Mouse (Mus musculus): ENCODE data around the gene Zfp664. TPM values are rescaled to one million over a fixed set of nuclear protein-coding genes. Genes with fewer than 3 reads are reported as not detected.

Zfp664 gene
- polyA plus RNA-seq, 1 experiment = 25.9 TPM

- H3K36me3 ChIP-seq (ENCODE audit: control insufficient read depth, insufficient read depth) = no peaks in the 10 kb centered on the region
- H3ac ChIP-seq (ENCODE audit: control insufficient read depth, insufficient read length, low read depth) = no peak overlapping the region
- H3K79me2 ChIP-seq (ENCODE audit: control insufficient read depth, insufficient read depth) = no peaks in the 10 kb centered on the region
- TF ChIP-seq CEBPB (IDR thresholded peaks at IDR 0.05; ENCODE audit: low read depth) (no peak), MYOD1 (IDR thresholded peaks at IDR 0.05; ENCODE audit: control insufficient read depth, insufficient read length, low read depth) (no peak), CTCF (IDR thresholded peaks at IDR 0.05; ENCODE audit: control insufficient read depth, insufficient read depth, insufficient read length) (no peak), FOSL1 (IDR thresholded peaks at IDR 0.05; ENCODE audit: insufficient read depth, low read length, poor library complexity, severe bottlenecking) (no peak), MAX (IDR thresholded peaks at IDR 0.05) (no peak), MYOG (IDR thresholded peaks at IDR 0.05; ENCODE audit: control insufficient read depth, extremely low read depth, insufficient read length) (no peak), USF1 (IDR thresholded peaks at IDR 0.05; ENCODE audit: low read depth) (no peak)
- H3K4me3 ChIP-seq (ENCODE audit: insufficient read depth, poor library complexity, severe bottlenecking) = no peak overlapping the region
- no peaks in the 10 kb centered on the region for H3K79me3 ChIP-seq (ENCODE audit: low read depth)
- no peaks in the 10 kb centered on the region for H3K27me3 ChIP-seq (ENCODE audit: control insufficient read depth, insufficient read depth, insufficient read length)
Observed at GRCm38 (mm10) chr5:124901675-124902074, 39.2 kb downstream of the Zfp664 start.

GRCm38 (mm10) chr5:124902195-124902594 lies 39.7 kb downstream of the Zfp664 start:
- H3K79me3 ChIP-seq (ENCODE audit: low read depth) = no peaks in the 10 kb centered on the region
- H3K36me3 ChIP-seq (ENCODE audit: control insufficient read depth, insufficient read depth) = no peaks in the 10 kb centered on the region
- no peaks in the 10 kb centered on the region for H3K79me2 ChIP-seq (ENCODE audit: control insufficient read depth, insufficient read depth)
- no peak overlapping the region for H3ac ChIP-seq (ENCODE audit: control insufficient read depth, insufficient read length, low read depth)
- H3K27me3 ChIP-seq (ENCODE audit: control insufficient read depth, insufficient read depth, insufficient read length) = no peaks in the 10 kb centered on the region
- no peak overlapping the region for H3K4me3 ChIP-seq (ENCODE audit: insufficient read depth, poor library complexity, severe bottlenecking)
- TF ChIP-seq FOSL1 (IDR thresholded peaks at IDR 0.05; ENCODE audit: insufficient read depth, low read length, poor library complexity, severe bottlenecking) (no peak), MAX (IDR thresholded peaks at IDR 0.05) (no peak), USF1 (IDR thresholded peaks at IDR 0.05; ENCODE audit: low read depth) (no peak), CTCF (IDR thresholded peaks at IDR 0.05; ENCODE audit: control insufficient read depth, insufficient read depth, insufficient read length) (no peak), CEBPB (IDR thresholded peaks at IDR 0.05; ENCODE audit: low read depth) (no peak), MYOD1 (IDR thresholded peaks at IDR 0.05; ENCODE audit: control insufficient read depth, insufficient read length, low read depth) (no peak), MYOG (IDR thresholded peaks at IDR 0.05; ENCODE audit: control insufficient read depth, extremely low read depth, insufficient read length) (no peak)

- Histone ChIP-seq H3K79me2 (ENCODE audit: control insufficient read depth, insufficient read depth) (no peaks in the 10 kb centered on the region), H3K4me3 (ENCODE audit: insufficient read depth, poor library complexity, severe bottlenecking) (no peak overlapping the region), H3K36me3 (ENCODE audit: control insufficient read depth, insufficient read depth) (no peaks in the 10 kb centered on the region), H3ac (ENCODE audit: control insufficient read depth, insufficient read length, low read depth) (no peak overlapping the region), H3K79me3 (ENCODE audit: low read depth) (no peaks in the 10 kb centered on the region), H3K27me3 (ENCODE audit: control insufficient read depth, insufficient read depth, insufficient read length) (no peaks in the 10 kb centered on the region)
- TF ChIP-seq MYOD1 (IDR thresholded peaks at IDR 0.05; ENCODE audit: control insufficient read depth, insufficient read length, low read depth) = no peak
- no peak for TF ChIP-seq MYOG (IDR thresholded peaks at IDR 0.05; ENCODE audit: control insufficient read depth, extremely low read depth, insufficient read length)
- TF ChIP-seq FOSL1 (IDR thresholded peaks at IDR 0.05; ENCODE audit: insufficient read depth, low read length, poor library complexity, severe bottlenecking) = no peak
- no peak for TF ChIP-seq CEBPB (IDR thresholded peaks at IDR 0.05; ENCODE audit: low read depth)
- TF ChIP-seq CTCF (IDR thresholded peaks at IDR 0.05; ENCODE audit: control insufficient read depth, insufficient read depth, insufficient read length) = no peak
- no peak for TF ChIP-seq USF1 (IDR thresholded peaks at IDR 0.05; ENCODE audit: low read depth)
- no peak for TF ChIP-seq MAX (IDR thresholded peaks at IDR 0.05)
Observed at GRCm38 (mm10) chr5:124903852-124904251, 41.4 kb downstream of the Zfp664 start.

- TF ChIP-seq FOSL1 (IDR thresholded peaks at IDR 0.05; ENCODE audit: insufficient read depth, low read length, poor library complexity, severe bottlenecking) (no peak), CTCF (IDR thresholded peaks at IDR 0.05; ENCODE audit: control insufficient read depth, insufficient read depth, insufficient read length) (no peak), MYOG (IDR thresholded peaks at IDR 0.05; ENCODE audit: control insufficient read depth, extremely low read depth, insufficient read length) (no peak), MYOD1 (IDR thresholded peaks at IDR 0.05; ENCODE audit: control insufficient read depth, insufficient read length, low read depth) (no peak), USF1 (IDR thresholded peaks at IDR 0.05; ENCODE audit: low read depth) (no peak), CEBPB (IDR thresholded peaks at IDR 0.05; ENCODE audit: low read depth) (no peak), MAX (IDR thresholded peaks at IDR 0.05) (no peak)
- Histone ChIP-seq H3K4me3 (ENCODE audit: insufficient read depth, poor library complexity, severe bottlenecking) (no peak overlapping the region), H3ac (ENCODE audit: control insufficient read depth, insufficient read length, low read depth) (no peak overlapping the region), H3K27me3 (ENCODE audit: control insufficient read depth, insufficient read depth, insufficient read length) (no peaks in the 10 kb centered on the region), H3K36me3 (ENCODE audit: control insufficient read depth, insufficient read depth) (no peaks in the 10 kb centered on the region), H3K79me2 (ENCODE audit: control insufficient read depth, insufficient read depth) (no peaks in the 10 kb centered on the region), H3K79me3 (ENCODE audit: low read depth) (no peaks in the 10 kb centered on the region)
Observed at GRCm38 (mm10) chr5:124906890-124907289, 44.4 kb downstream of the Zfp664 start.

- Histone ChIP-seq H3ac (ENCODE audit: control insufficient read depth, insufficient read length, low read depth) (no peak overlapping the region), H3K79me3 (ENCODE audit: low read depth) (no peaks in the 10 kb centered on the region), H3K79me2 (ENCODE audit: control insufficient read depth, insufficient read depth) (no peaks in the 10 kb centered on the region), H3K4me3 (ENCODE audit: insufficient read depth, poor library complexity, severe bottlenecking) (no peak overlapping the region), H3K36me3 (ENCODE audit: control insufficient read depth, insufficient read depth) (no peaks in the 10 kb centered on the region), H3K27me3 (ENCODE audit: control insufficient read depth, insufficient read depth, insufficient read length) (no peaks in the 10 kb centered on the region)
- no peak for TF ChIP-seq MYOG (IDR thresholded peaks at IDR 0.05; ENCODE audit: control insufficient read depth, extremely low read depth, insufficient read length)
- TF ChIP-seq MYOD1 (IDR thresholded peaks at IDR 0.05; ENCODE audit: control insufficient read depth, insufficient read length, low read depth) = no peak
- TF ChIP-seq CEBPB (IDR thresholded peaks at IDR 0.05; ENCODE audit: low read depth) = no peak
- TF ChIP-seq CTCF (IDR thresholded peaks at IDR 0.05; ENCODE audit: control insufficient read depth, insufficient read depth, insufficient read length) = no peak
- no peak for TF ChIP-seq FOSL1 (IDR thresholded peaks at IDR 0.05; ENCODE audit: insufficient read depth, low read length, poor library complexity, severe bottlenecking)
- TF ChIP-seq MAX (IDR thresholded peaks at IDR 0.05) = no peak
- no peak for TF ChIP-seq USF1 (IDR thresholded peaks at IDR 0.05; ENCODE audit: low read depth)
Observed at GRCm38 (mm10) chr5:124908860-124909259, 46.4 kb downstream of the Zfp664 start.

GRCm38 (mm10) chr5:124912276-124912675 lies 49.8 kb downstream of the Zfp664 start:
- Histone ChIP-seq H3K79me2 (ENCODE audit: control insufficient read depth, insufficient read depth) (no peaks in the 10 kb centered on the region), H3K27me3 (ENCODE audit: control insufficient read depth, insufficient read depth, insufficient read length) (no peaks in the 10 kb centered on the region), H3K4me3 (ENCODE audit: insufficient read depth, poor library complexity, severe bottlenecking) (no peak overlapping the region), H3K79me3 (ENCODE audit: low read depth) (no peaks in the 10 kb centered on the region), H3K36me3 (ENCODE audit: control insufficient read depth, insufficient read depth) (no peaks in the 10 kb centered on the region), H3ac (ENCODE audit: control insufficient read depth, insufficient read length, low read depth) (no peak overlapping the region)
- no peak for TF ChIP-seq MYOG (IDR thresholded peaks at IDR 0.05; ENCODE audit: control insufficient read depth, extremely low read depth, insufficient read length)
- TF ChIP-seq MAX (IDR thresholded peaks at IDR 0.05) = no peak
- no peak for TF ChIP-seq CTCF (IDR thresholded peaks at IDR 0.05; ENCODE audit: control insufficient read depth, insufficient read depth, insufficient read length)
- TF ChIP-seq USF1 (IDR thresholded peaks at IDR 0.05; ENCODE audit: low read depth) = no peak
- no peak for TF ChIP-seq FOSL1 (IDR thresholded peaks at IDR 0.05; ENCODE audit: insufficient read depth, low read length, poor library complexity, severe bottlenecking)
- no peak for TF ChIP-seq CEBPB (IDR thresholded peaks at IDR 0.05; ENCODE audit: low read depth)
- TF ChIP-seq MYOD1 (IDR thresholded peaks at IDR 0.05; ENCODE audit: control insufficient read depth, insufficient read length, low read depth) = no peak
